Mouse (Mus musculus): ENCODE results near the gene Rbm24. TPM values are rescaled to one million over a fixed set of nuclear protein-coding genes. Genes with fewer than 3 reads are reported as not detected.

The Rbm24 gene
- 10 to 100 TPM; 23.1 to 32.6 TPM for total RNA-seq (2021)
- long read RNA-seq, experiment 1, transcript Rbm24-201 (4 exons, 3,086 nt), result major isoform, 21 of 30 reads
- long read RNA-seq, experiment 1, partial matches to known transcripts, result 0 of 30 reads
- long read RNA-seq, experiment 1, other reads (novel, unspliced or antisense), result 8 of 30 reads
- long read RNA-seq, experiment 2, transcript Rbm24-201 (4 exons, 3,086 nt), result major isoform, 27 of 30 reads
- long read RNA-seq, experiment 2, partial matches to known transcripts, result 0 of 30 reads
- long read RNA-seq, experiment 2, other reads (novel, unspliced or antisense), result 3 of 30 reads

GRCm38 (mm10) chr13:46418141-46418601 is at the start of gene Rbm24:
Gene Rbm24, plus strand, starts transcription at chr13:46418434.
- intact Hi-C loops (cut with DNase I), result loop anchor here (10.0 kb wide), 1 partner anchor 247 kb away; the partner anchor contains the start of gene Fam8a1
- peak in 1 of 2 experiments; percentile 41 for DNase-seq (ENCODE audit: low spot score in 2 of 2)

DNA sequence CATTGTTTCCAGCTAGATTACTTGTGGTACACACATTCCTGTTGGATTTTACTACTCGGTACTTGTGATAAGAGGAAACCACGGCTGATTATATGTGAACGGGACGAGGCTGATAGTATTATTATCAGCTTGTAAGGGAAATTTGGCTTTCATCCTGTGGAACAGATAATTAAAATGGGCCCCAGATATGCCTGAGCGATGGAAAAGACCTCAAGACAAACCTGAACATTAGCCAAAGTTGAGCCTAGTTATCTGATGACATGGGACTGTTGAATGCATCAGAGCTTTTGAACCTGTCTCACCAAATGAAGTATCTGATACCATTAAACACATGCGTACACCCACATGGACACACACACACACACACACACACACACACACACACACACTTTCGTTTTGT is 45.4 kb upstream of the Rbm24 start:
- intact Hi-C loops (cut with DNase I), result no loop called here
- DNase-seq (ENCODE audit: low spot score in 2 of 2), result no peak

DNA sequence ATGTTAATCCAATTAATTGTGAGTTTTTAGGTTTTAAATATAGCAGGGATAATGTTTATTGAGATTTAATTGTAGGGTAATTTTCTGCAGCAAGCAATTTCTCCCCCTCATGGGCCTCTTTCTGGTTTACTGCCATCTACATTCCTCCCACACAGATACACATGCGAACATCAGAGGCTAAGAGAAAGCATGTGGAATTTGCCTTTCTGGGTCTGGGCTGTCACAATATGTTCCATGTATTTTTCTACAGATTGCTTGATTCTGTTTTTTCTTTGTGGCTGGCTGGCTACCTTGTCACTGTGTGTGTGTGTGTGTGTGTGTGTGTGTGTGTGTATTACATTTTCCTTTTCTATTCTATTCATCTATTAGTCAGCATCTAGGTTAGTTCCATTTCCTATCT is 42.9 kb upstream of the Rbm24 start:
- intact Hi-C loops (cut with DNase I), result no loop called here
- no peak for DNase-seq (ENCODE audit: low spot score in 2 of 2)

DNA sequence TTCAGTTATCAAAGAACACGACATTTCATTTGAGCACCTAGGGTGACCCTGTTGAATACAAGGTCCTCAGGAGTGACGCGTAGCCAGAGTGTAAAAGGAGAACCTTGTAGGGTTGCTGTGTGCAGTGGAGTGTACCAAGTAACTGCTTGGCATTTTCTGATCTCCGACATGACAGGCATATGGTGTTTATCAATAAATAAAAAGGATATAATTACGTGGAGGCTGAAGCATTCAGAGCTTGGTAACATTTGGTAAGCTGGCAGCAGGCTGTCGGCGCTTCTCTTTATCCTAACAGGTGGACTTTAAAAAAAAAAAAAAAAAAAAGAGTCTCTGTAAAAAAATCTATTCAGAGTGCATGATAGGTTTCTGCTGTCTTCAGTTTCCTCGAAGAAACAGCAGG is 30.8 kb upstream of the Rbm24 start:
- intact Hi-C loops (cut with DNase I), result no loop called here
- no peak for DNase-seq (ENCODE audit: low spot score in 2 of 2)

GRCm38 (mm10) chr13:46391654-46392053 is 26.6 kb upstream of the Rbm24 start:
- intact Hi-C loops (cut with DNase I), result no loop called here
- DNase-seq (ENCODE audit: low spot score in 2 of 2), result peak in 1 of 2 experiments; percentile 57

- intact Hi-C loops (cut with DNase I), result no loop called here
- no peak for DNase-seq (ENCODE audit: low spot score in 2 of 2)
These were observed 25.3 kb upstream of the Rbm24 start for GRCm38 (mm10) chr13:46392893-46393292.

- DNase-seq (ENCODE audit: low spot score in 2 of 2), result no peak
- intact Hi-C loops (cut with DNase I), result no loop called here
These were observed 24.3 kb upstream of the Rbm24 start for GRCm38 (mm10) chr13:46393936-46394335.

- no peak for DNase-seq (ENCODE audit: low spot score in 2 of 2)
- intact Hi-C loops (cut with DNase I), result no loop called here
These were observed 21.0 kb upstream of the Rbm24 start for GRCm38 (mm10) chr13:46397235-46397634.

DNA sequence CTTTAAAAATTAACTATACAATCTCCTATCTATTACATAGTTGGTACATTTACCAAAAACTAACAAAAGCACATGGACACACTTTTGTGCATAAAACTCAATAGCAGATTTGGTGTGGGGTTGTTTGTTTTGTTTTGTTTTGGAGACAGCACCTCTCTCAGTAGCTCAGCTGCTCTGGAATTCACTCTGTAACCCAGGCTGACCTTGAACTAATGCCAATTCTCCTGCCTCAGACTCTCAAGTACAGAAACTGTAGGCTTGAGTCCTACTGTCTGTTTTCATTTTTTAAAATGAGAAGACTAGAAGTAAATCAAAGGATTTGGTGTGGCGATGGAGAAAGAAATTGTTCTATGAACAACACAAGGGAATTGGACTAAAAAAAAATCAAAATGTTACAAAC is 11.1 kb upstream of the Rbm24 start:
- DNase-seq (ENCODE audit: low spot score in 2 of 2), result no peak
- intact Hi-C loops (cut with DNase I), result no loop called here

DNA sequence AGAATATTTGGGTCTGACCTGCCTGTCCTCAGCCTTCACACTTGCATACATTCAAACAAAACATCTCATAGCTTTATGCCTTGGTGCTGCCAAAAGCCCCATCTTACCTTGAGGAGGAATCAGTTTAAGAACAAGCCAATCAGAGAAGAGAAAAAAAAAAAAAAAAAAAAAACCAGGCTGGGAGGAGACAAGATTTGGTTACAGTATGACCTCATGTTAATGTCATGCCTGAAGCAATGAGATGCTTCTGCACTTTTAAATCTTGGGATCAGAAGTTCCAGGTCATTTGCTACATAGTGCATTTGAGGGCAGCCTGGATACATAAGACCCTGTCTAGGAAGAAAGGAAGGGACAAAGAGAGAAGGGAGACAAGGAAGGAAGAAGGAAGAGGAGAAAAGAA is 6.0 kb upstream of the Rbm24 start:
- intact Hi-C loops (cut with DNase I), result loop anchor here (10.0 kb wide), 1 partner anchor 253 kb away; the partner anchor contains the start of gene Fam8a1
- no peak for DNase-seq (ENCODE audit: low spot score in 2 of 2)

GRCm38 (mm10) chr13:46413588-46413987 is 4.6 kb upstream of the Rbm24 start:
- intact Hi-C loops (cut with DNase I), result loop anchor here (10.0 kb wide), 1 partner anchor 251 kb away; the partner anchor contains the start of gene Fam8a1
- DNase-seq (ENCODE audit: low spot score in 2 of 2), result no peak

GRCm38 (mm10) chr13:46414050-46414449 is 4.2 kb upstream of the Rbm24 start:
- intact Hi-C loops (cut with DNase I), result loop anchor here (10.0 kb wide), 1 partner anchor 251 kb away; the partner anchor contains the start of gene Fam8a1
- DNase-seq (ENCODE audit: low spot score in 2 of 2), result peak in 1 of 2 experiments; percentile 36

- no peak for DNase-seq (ENCODE audit: low spot score in 2 of 2)
- intact Hi-C loops (cut with DNase I), result loop anchor here (10.0 kb wide), 1 partner anchor 249 kb away; the partner anchor contains the start of gene Fam8a1
These were observed 2.2 kb upstream of the Rbm24 start for GRCm38 (mm10) chr13:46416021-46416420.

GRCm38 (mm10) chr13:46417594-46417993 is 640 bp upstream of the Rbm24 start:
- intact Hi-C loops (cut with DNase I), result loop anchor here (10.0 kb wide), 1 partner anchor 247 kb away; the partner anchor contains the start of gene Fam8a1
- DNase-seq (ENCODE audit: low spot score in 2 of 2), result no peak

DNA sequence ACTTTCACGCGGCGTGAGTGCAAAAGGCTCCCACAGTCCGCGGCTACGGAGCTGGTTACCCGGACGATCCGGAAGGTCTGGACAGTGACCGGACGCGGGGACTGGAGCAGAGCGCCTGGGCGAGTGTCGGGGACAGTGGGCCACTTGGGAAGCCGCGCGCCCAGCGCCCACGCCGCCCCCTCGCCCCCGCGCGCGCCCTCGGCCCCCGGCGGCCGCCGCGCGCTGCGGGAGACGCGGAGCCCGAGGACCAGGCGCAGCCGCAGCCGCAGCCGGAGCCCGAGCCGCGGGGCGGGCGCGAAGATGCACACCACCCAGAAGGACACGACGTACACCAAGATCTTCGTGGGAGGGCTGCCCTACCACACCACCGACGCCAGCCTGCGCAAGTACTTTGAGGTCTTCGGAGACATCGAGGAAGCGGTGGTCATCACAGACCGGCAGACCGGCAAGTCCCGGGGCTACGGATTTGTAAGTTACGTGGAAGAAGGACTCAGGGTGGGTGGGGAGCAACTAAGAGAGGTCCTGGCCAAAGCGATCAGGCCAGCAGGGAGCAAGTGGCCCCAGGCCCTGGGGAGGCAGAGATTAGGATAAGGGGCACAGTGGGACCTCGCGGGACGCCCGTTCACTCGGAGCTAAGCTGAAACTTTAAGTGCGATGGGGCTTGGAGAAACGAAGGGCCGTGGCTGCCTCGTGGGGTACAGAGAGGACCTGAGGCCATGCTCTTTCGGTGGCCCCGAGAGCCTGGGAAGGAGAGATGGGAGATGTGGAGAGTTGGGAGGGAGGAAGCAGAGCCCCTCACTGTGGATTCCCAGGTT is 704 bp downstream of the Rbm24 start:
- peak; percentile 28 to 37 for DNase-seq (ENCODE audit: low spot score in 2 of 2)
- intact Hi-C loops (cut with DNase I), result loop anchor here (10.0 kb wide), 1 partner anchor 246 kb away; the partner anchor contains the start of gene Fam8a1

DNA sequence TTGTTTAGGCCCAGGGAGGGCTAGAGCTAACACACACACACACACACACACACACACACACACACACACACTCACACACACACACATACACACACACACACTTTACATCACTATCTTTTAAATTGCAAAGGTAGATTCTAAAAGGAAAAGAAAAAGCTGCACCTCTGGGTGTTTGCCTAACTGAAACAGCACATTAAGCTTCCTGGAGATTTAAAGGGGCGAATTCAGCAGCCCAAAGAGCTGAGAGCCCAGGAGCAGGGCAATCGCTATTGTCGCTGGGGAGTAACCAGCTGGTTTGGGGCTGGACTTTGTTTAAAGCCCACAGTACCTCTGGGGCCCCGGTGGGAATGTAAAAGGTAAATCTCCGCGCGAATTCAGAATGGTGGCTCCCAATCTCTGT is 1.4 kb downstream of the Rbm24 start:
- intact Hi-C loops (cut with DNase I), result loop anchor here (5.0 to 10.0 kb wide), 2 partner anchors 83 to 245 kb away; partner anchors contain the start of genes Cap2 and Fam8a1
- no peak for DNase-seq (ENCODE audit: low spot score in 2 of 2)

DNA sequence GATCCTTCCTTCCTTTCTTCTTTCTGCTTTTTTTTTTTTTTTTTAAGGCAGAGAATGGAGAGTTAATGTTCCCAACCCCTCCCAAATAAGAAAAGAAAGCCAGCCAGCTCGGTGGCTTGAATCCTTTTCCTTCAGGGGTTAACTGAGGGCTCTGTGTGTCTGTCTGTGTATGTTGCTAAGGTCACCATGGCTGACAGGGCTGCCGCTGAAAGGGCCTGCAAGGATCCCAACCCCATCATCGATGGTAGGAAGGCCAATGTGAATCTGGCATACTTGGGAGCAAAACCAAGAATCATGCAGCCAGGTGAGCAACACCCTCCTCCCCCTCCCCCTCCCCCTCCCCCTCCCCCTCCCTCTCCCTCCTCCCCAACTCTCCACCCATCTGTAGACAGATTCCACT is 1.9 kb downstream of the Rbm24 start:
- no peak for DNase-seq (ENCODE audit: low spot score in 2 of 2)
- intact Hi-C loops (cut with DNase I), result loop anchor here (5.0 kb wide), 1 partner anchor 82 kb away; the partner anchor contains the start of gene Cap2

DNA sequence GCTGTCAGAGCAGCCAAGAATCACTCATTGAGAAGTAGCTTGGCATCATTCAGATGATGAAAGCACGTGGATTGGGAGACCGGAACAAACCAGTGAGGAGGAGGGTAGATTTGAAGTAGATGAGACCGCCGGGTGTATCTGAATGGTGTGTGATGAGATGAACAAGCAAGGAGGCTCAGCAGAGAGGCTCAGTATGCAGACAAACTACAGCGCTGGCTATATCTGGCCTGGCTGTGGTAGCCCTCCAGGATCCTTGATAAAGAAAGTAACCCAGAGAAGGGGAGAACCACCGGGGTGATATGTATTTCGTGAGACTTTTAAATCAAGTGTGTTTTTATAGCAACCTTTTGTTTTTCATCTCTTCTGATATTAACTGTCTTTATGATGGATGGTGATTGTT is 5.6 kb downstream of the Rbm24 start:
- no peak for DNase-seq (ENCODE audit: low spot score in 2 of 2)
- intact Hi-C loops (cut with DNase I), result loop anchor here (5.0 kb wide), 1 partner anchor 78 kb away; the partner anchor contains the start of gene Cap2

- intact Hi-C loops (cut with DNase I), result loop anchor here (5.0 kb wide), 1 partner anchor 78 kb away; the partner anchor contains the start of gene Cap2
These were observed 6.1 kb downstream of the Rbm24 start for GRCm38 (mm10) chr13:46424376-46424775.

More at GRCm38 (mm10) chr13:46424376-46424775, 6.1 kb downstream of the Rbm24 start:
- no peak for DNase-seq (ENCODE audit: low spot score in 2 of 2)
